Mouse (Mus musculus) lung, postnatal 10 days (tissue): ENCODE measurements around the gene Bmp15.

Experiments
- DNase-seq: peaks from one replicate; pipeline ENCODE4 v3.0.0; 2021

Bmp15 gene

GRCm38 (mm10) chrX:6320621-6321020, at the start of gene Bmp15:
Bmp15 (minus strand) TSS chrX:6320721.
- DNase-seq = no peak

GRCm38 (mm10) chrX:6368822-6369221, 48.3 kb upstream of the Bmp15 start:
- no peak for DNase-seq

GRCm38 (mm10) chrX:6357503-6358114, 37.1 kb upstream of the Bmp15 start:
- no peak for DNase-seq

- DNase-seq = no peak
Measured at GRCm38 (mm10) chrX:6356876-6357275, 36.4 kb upstream of the Bmp15 start.

GRCm38 (mm10) chrX:6345273-6345959, 24.9 kb upstream of the Bmp15 start:
- DNase-seq = no peak

GRCm38 (mm10) chrX:6324056-6324455, 3.5 kb upstream of the Bmp15 start:
- DNase-seq = peak; percentile 9

GRCm38 (mm10) chrX:6317747-6318146, 2.8 kb downstream of the Bmp15 start:
- DNase-seq = peak; percentile 4
